Mouse (Mus musculus) olfactory bulb, adult 2 months (tissue): ENCODE data around the gene Tnfsf15. TPM values are rescaled to one million over a fixed set of nuclear protein-coding genes. Genes with fewer than 3 reads are reported as not detected.

Experiments
- H3K27ac ChIP-seq: fragments of 200-500 bp; 2 replicates; pipeline ENCODE4 v1.5.1; 2012; ENCODE audit warnings: low read depth, low read length; ENCODE audit not compliant: insufficient read depth
- H3K4me1 ChIP-seq: fragments of 200-500 bp; 2 replicates; pipeline ENCODE4 v1.6.1; 2012; ENCODE audit warnings: low read length; ENCODE audit not compliant: control insufficient read depth, insufficient read depth
- H3K4me3 ChIP-seq: fragments of 200-500 bp; 2 replicates; pipeline ENCODE4 v1.5.1; 2012; ENCODE audit warnings: mild to moderate bottlenecking, low read depth, low read length, moderate library complexity; ENCODE audit not compliant: insufficient read depth
- CTCF ChIP-seq: fragments of 200-500 bp; IDR thresholded peaks from 2 replicates; pipeline ENCODE4 v1.5.1; 2012; ENCODE audit warnings: low read depth, mild to moderate bottlenecking, low read length, moderate library complexity; ENCODE audit not compliant: insufficient read depth
- POLR2A ChIP-seq: fragments of 200-500 bp; IDR thresholded peaks from 2 replicates; pipeline ENCODE4 v1.6.1; 2012; ENCODE audit warnings: mild to moderate bottlenecking, low read depth, low read length, moderate library complexity; ENCODE audit not compliant: insufficient read depth
- WGBS: fragments of 180-500 bp; shearing (Covaris S2); methylation state at CpG from one replicate; pipeline ENCODE4 v1.1.7; 2018; 5-methylcytosine and 5-hydroxymethylcytosine counted together
- polyA plus RNA-seq: library from polyadenylated mRNA; stranded (reverse); fragments of >200 nt; gene quantifications from 2 replicates; pipeline ENCODE4 v1.2.4, GENCODE M21; 2012; ENCODE audit warnings: low replicate concordance; ENCODE audit not compliant: missing spikeins, insufficient read depth, insufficient read length

Tnfsf15 gene
- polyA plus RNA-seq, 1 experiment: not detected

DNA sequence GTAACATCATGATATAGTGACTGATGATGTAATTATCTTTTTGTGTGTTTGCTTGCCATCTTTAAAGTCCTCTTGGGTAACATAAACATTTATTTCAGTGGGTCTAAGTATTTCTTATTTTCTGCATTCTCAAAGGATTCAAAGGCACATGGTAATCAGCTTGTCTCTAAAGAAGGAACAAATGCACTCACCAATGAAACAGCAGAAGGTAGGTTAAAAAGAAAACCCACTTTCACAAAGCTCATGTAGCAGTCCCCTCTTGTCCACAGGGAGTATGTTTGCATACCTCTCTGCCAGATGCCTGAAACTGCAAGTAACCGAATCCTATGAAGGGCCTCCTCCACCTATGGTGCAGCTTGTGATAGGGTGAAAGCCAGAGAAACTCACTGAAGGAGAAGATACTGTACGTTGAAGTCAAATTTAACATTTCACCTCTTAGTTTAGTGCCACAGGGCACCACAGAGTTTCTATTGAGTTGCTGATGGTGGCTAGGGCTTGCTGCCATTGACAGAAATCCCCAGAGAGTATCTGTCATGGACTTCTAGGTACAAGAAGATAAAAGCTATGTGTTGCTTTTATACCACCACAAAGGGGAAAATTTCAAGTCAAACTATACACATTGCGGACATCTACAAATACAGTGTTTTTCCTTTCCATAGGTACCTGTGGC, 3.3 kb upstream of the Tnfsf15 start:
- peaks cover 3% of the 10 kb centered on the region; the same call in 1 of the 2 replicates for H3K4me1 ChIP-seq
- 94% methylated on average over 3 of the region's 3 CpGs for WGBS
- no peak overlapping the region for H3K4me3 ChIP-seq
- no peak overlapping the region for H3K27ac ChIP-seq
- TF ChIP-seq CTCF (no peak), POLR2A (no peak)

GRCm38 (mm10) chr4:63745271-63745670, 358 bp upstream of the Tnfsf15 start:
- Histone ChIP-seq H3K4me3 (no peak overlapping the region), H3K27ac (no peak overlapping the region), H3K4me1 (peaks cover 3% of the 10 kb centered on the region; the same call in 1 of the 2 replicates)
- 86% methylated on average over 6 of the region's 6 CpGs for WGBS
- TF ChIP-seq CTCF: no peak

- no peak overlapping the region for H3K4me3 ChIP-seq
- WGBS: 85% methylated on average over 1 of the region's 1 CpGs
These were observed 1.3 kb downstream of the Tnfsf15 start for GRCm38 (mm10) chr4:63743660-63744059.

DNA sequence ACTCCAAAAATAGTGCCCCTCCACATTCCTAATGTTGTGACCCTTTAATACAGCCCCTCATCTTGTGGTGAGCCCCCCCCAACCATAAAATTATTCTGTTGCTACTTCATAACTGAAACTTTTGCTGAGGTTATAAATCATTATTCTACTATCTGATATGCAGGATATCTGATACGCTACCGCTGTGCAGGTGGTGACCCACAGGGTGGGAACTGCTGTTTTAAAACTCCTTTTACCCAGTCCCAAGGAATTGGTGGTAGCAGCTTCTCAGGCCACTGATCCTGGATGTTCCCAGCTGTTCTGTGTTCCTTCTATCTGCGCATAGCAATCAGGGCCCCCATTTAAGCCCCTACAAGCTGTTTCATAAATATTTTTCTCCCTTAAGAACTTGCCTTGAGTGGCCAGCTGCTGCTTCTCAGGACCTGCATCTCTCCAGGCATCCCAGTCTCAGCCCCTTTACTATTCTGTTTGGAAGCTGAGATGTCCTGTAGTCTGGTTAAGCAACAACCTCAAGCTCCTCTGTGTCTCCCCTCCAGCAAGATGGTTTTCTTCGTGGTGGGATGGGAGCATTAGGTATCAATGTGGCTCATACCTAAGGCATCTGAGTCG, 2.0 kb downstream of the Tnfsf15 start:
- 95% methylated on average over 5 of the region's 5 CpGs for WGBS

More at GRCm38 (mm10) chr4:63743660-63744059, 1.3 kb downstream of the Tnfsf15 start:
- peaks cover 6% of the 10 kb centered on the region; the same call in 1 of the 2 replicates for H3K4me1 ChIP-seq
- TF ChIP-seq POLR2A: no peak
- TF ChIP-seq CTCF: no peak
- H3K27ac ChIP-seq: no peak overlapping the region

DNA sequence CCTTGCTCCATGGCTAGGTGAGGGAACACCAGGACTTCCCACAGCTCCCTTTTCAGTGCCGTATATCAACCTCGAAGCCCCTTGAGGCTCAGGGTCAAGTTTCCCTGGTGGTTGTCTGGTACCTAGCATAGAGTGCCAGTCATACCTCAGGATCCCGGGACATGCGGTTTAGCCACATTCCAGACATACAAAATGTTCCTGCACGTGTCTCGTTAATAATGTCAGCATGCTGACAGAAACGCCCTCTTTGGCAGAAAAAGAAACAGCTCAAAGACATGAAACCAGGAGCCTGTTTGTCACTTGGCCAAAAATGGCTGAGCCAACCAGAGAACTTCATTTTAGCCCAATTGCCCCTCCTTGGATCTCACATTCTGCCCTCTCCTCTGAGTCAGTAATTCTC, 2.8 kb downstream of the Tnfsf15 start:
- Histone ChIP-seq H3K4me3 (no peak overlapping the region), H3K4me1 (peaks cover 6% of the 10 kb centered on the region; the same call in 1 of the 2 replicates), H3K27ac (no peak overlapping the region)
- TF ChIP-seq CTCF (no peak), POLR2A (no peak)
- WGBS: 52% methylated on average over 7 of the region's 7 CpGs

More for the DNA sequence above, 2.0 kb downstream of the Tnfsf15 start:
- TF ChIP-seq CTCF: no peak
- Histone ChIP-seq H3K27ac (no peak overlapping the region), H3K4me3 (no peak overlapping the region), H3K4me1 (peaks cover 6% of the 10 kb centered on the region; the same call in 1 of the 2 replicates)

DNA sequence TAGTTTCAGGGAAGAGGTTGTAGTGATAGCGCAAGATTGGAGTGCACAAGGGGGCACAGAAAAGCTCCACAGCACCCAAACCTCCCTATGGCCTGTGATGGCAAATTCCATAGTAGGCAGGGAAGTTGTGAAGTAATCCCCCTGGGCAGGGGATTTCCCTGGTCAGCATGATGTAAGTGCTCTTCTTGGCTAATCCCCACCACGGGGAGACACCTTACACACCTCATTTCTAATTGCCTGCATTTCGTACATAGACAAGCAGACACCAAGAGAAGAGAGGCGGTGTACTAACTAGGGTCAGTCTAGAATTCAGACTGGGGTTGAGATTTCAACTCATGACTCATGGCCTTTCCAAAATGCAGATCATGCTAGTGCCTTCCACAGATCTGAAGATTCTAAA, 4.2 kb downstream of the Tnfsf15 start:
- H3K4me3 ChIP-seq: no peak overlapping the region
- TF ChIP-seq POLR2A (no peak), CTCF (no peak)
- WGBS: 92% methylated on average over 4 of the region's 4 CpGs
- H3K27ac ChIP-seq: no peak overlapping the region
- peaks cover 6% of the 10 kb centered on the region; the same call in 1 of the 2 replicates for H3K4me1 ChIP-seq

DNA sequence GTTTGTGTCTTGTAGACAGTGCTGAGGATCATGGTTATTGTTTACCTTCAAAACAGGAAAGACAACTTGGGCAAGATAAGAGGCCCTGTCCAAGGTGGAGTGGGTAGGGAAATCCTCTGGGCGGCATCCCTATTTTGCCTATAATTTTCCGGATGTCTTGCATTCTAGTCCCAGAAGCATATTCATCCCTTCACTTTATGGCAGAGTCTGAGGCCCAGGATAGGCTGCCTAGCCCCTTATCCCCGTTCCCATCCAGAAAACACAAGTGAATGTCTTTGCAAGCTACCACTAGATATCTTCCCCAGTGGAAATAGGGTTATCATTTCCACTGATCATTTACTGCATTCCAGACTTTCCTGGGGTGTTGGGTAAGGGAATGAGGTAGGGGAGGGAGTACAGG, 4.9 kb downstream of the Tnfsf15 start:
- peaks cover 6% of the 10 kb centered on the region; the same call in 1 of the 2 replicates for H3K4me1 ChIP-seq

GRCm38 (mm10) chr4:63739524-63739923, 5.4 kb downstream of the Tnfsf15 start:
- TF ChIP-seq POLR2A: no peak
- no peak for TF ChIP-seq CTCF
- 46% methylated on average over 7 of the region's 7 CpGs for WGBS
- H3K4me1 ChIP-seq: peaks cover 4% of the 10 kb centered on the region; the same call in 1 of the 2 replicates
- H3K4me3 ChIP-seq: no peak overlapping the region
- H3K27ac ChIP-seq: no peak overlapping the region

More for the DNA sequence above, 4.9 kb downstream of the Tnfsf15 start:
- 93% methylated on average over 3 of the region's 3 CpGs for WGBS
- no peak overlapping the region for H3K27ac ChIP-seq
- TF ChIP-seq CTCF: no peak
- TF ChIP-seq POLR2A: no peak
- no peak overlapping the region for H3K4me3 ChIP-seq

DNA sequence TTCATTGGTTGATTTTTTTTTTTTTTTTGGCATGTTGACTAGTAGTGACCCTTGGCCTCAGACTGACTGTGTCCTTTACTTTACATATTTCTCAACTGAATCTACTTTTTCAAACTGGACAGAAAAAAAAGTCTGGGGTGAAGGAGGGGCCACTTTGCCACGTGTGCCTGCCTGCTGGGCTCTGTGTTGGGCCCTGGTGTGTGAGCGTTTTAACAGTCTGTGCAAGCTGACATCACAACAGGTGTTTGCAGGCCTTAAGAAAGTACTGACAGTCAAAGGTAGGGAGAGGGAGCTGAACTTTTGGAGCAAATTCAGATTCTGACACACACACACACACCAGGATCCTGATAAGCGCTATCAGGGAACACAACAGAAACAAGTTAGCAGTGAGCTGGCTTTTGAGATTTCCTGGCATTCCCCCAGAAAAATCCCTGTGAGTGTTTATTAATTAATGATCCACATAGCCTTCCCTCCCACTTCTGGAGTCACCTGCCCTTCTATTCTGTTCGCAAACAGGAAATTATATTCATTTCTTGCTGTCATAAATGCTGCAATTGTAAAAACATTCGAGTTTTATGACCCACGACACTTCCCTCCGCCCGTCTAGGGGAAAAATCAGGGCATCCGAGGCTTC, 6.4 kb downstream of the Tnfsf15 start:
- WGBS: 86% methylated on average over 9 of the region's 9 CpGs
- no peak for TF ChIP-seq CTCF
- TF ChIP-seq POLR2A: no peak
- Histone ChIP-seq H3K27ac (no peak overlapping the region), H3K4me1 (peaks cover 4% of the 10 kb centered on the region; the same call in 1 of the 2 replicates), H3K4me3 (no peak overlapping the region)
